Mouse (Mus musculus) heart, embryonic 14.5 days (tissue): ENCODE data around the gene Fev. TPM values are rescaled to one million over a fixed set of nuclear protein-coding genes. Genes with fewer than 3 reads are reported as not detected.

Source experiments
- ATAC-seq: fragments of 200-750 bp; cut with Nextera tagmentation; 2 replicates; pipeline ENCODE4 v1.8.0; 2017; ENCODE audit warnings: low read depth, moderate TSS enrichment; ENCODE audit not compliant: insufficient number of reproducible peaks, insufficient read depth, low FRiP score
- H3K27ac ChIP-seq, 2 experiments: fragments of 200-500 bp in 1 of 2; fragments of 300-500 bp in 1 of 2; sonication (generic) in 1 of 2; replicated peaks in 1 of 2; 2 replicates each; pipeline ENCODE4 v1.5.1; 2012 to 2014; ENCODE audit warnings: low read depth in 2 of 2, low read length in 2 of 2, control low read depth in 1 of 2, mild to moderate bottlenecking in 1 of 2, mixed read lengths in 1 of 2; ENCODE audit not compliant: control insufficient read depth in 1 of 2, insufficient read depth in 1 of 2
- H3K27me3 ChIP-seq: fragments of 300-500 bp; sonication (generic); 2 replicates; pipeline ENCODE4 v1.6.1; 2014; ENCODE audit warnings: mild to moderate bottlenecking, low read length, control low read depth; ENCODE audit not compliant: control insufficient read depth, insufficient read depth
- H3K36me3 ChIP-seq: fragments of 300-500 bp; sonication (generic); 2 replicates; pipeline ENCODE4 v1.6.1; 2014; ENCODE audit warnings: mild to moderate bottlenecking, control low read depth, low read length, mixed read lengths; ENCODE audit not compliant: control insufficient read depth, insufficient read depth
- H3K4me1 ChIP-seq, 2 experiments: fragments of 200-500 bp in 1 of 2; fragments of 300-500 bp in 1 of 2; sonication (generic) in 1 of 2; 2 replicates each; pipeline ENCODE4 v1.6.1; 2012 to 2014; ENCODE audit warnings: low read length in 2 of 2, control low read depth in 1 of 2, mixed read lengths in 1 of 2; ENCODE audit not compliant: control insufficient read depth in 2 of 2, insufficient read depth in 2 of 2
- H3K4me2 ChIP-seq: fragments of 300-500 bp; sonication (generic); 2 replicates; pipeline ENCODE4 v1.6.1; 2014; ENCODE audit warnings: mild to moderate bottlenecking, low read length
- H3K4me3 ChIP-seq, 2 experiments: fragments of 200-500 bp in 1 of 2; fragments of 300-500 bp in 1 of 2; sonication (generic) in 1 of 2; 2 replicates each; pipeline ENCODE4 v1.5.1; 2012 to 2014; ENCODE audit warnings: low read length in 2 of 2, mild to moderate bottlenecking in 2 of 2, control low read depth in 1 of 2, low read depth in 1 of 2, moderate library complexity in 1 of 2; ENCODE audit not compliant: control insufficient read depth in 1 of 2, insufficient read depth in 1 of 2
- H3K9ac ChIP-seq: fragments of 300-500 bp; sonication (generic); 2 replicates; pipeline ENCODE4 v1.6.1; 2014; ENCODE audit warnings: mild to moderate bottlenecking, low read length
- H3K9me3 ChIP-seq: fragments of 300-500 bp; sonication (generic); 2 replicates; pipeline ENCODE4 v1.6.1; 2016; ENCODE audit warnings: low read length, control low read depth; ENCODE audit not compliant: control insufficient read depth
- WGBS: fragments of 180-500 bp; shearing (Covaris S2); extraction: QIAGEN DNeasy Blood & Tissue Kit; methylation state at CpG from one replicate; pipeline ENCODE4 v1.1.7; 2014; 5-methylcytosine and 5-hydroxymethylcytosine counted together
- polyA plus RNA-seq: library from polyadenylated mRNA; unstranded; fragments of >200 nt; fragmentation: Nextera tagmentation; extraction: Ambion mirVana; gene quantifications from 2 replicates; pipeline ENCODE4 v1.2.1, GENCODE M21; 2014

Fev gene
- polyA plus RNA-seq, 1 experiment from 2014 or later, result 1.3 TPM

- no peak for ATAC-seq
- WGBS, result 2% methylated on average over 7 of the region's 7 CpGs
Observed at GRCm38 (mm10) chr1:74856791-74857190, 28.4 kb downstream of the Fev start.

DNA sequence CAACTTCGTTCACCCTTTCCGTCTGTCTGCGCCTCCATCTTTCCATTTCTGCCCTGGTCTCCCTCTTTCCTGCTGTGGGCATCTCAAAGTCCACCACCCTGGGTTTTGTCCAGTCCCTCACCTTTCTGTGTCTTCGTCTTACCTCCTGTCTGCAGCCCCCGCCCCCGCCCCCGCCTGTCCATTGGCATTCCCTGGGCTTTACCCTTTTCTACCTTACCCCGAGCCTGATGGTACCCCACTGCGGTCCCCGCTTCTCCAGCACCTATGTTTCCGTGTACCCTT, 28.8 kb downstream of the Fev start:
- Histone ChIP-seq H3K4me3 (peak overlapping the region in 1 of 2 experiments; percentile 58; a peak in 1 of 4 replicates), H3K9ac (no peak overlapping the region), H3K27ac (no peak overlapping the region), H3K4me1 (peaks cover 10 to 17% of the 10 kb centered on the region in 2 experiments), H3K9me3 (no peaks in the 10 kb centered on the region), H3K27me3 (peaks cover 96% of the 10 kb centered on the region), H3K4me2 (peak overlapping the region; percentile 95; the same call in 1 of the 2 replicates), H3K36me3 (no peaks in the 10 kb centered on the region)
- WGBS, result 2% methylated on average over 10 of the region's 11 CpGs
- ATAC-seq, result no peak

More at GRCm38 (mm10) chr1:74856791-74857190, 28.4 kb downstream of the Fev start:
- Histone ChIP-seq H3K36me3 (no peaks in the 10 kb centered on the region), H3K4me1 (peaks cover 10 to 17% of the 10 kb centered on the region in 2 experiments), H3K4me3 (no peak overlapping the region), H3K27ac (no peak overlapping the region), H3K4me2 (no peak overlapping the region), H3K9me3 (no peaks in the 10 kb centered on the region), H3K9ac (no peak overlapping the region), H3K27me3 (peaks cover 92% of the 10 kb centered on the region)

DNA sequence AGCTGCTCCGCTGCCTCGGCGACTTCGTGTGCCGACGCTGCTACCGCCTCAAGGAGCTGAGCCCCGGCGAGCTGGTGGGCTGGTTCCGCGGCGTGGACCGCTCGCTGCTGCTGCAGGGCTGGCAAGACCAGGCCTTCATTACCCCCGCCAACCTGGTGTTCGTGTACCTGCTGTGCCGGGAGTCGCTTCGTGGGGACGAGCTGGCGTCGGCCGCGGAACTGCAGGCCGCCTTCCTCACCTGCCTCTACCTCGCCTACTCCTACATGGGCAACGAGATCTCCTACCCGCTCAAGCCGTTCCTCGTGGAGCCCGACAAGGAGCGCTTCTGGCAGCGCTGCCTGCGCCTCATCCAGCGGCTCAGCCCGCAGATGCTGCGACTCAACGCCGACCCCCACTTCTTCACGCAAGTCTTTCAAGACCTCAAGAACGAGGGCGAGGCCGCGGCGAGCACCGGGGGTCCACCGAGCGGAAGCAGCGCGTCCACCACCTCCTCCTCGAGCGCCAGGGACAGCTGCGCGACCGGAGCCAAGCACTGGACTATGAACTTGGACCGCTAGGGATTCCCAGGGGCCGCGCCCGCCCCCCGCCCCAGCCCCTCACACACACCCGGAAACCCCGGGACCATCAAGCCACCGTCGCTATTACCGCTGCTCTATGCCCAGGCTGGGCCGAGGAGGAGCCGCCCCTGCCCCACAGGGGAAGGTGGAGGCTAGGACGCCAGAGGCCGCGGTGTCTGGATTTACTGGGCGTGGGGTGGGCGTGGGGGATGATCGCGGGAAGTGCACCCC, 29.4 kb downstream of the Fev start:
- Histone ChIP-seq H3K4me2 (peak overlapping the region; percentile 95), H3K9me3 (no peaks in the 10 kb centered on the region), H3K27me3 (peaks cover 100% of the 10 kb centered on the region), H3K36me3 (no peaks in the 10 kb centered on the region), H3K9ac (peak overlapping the region; percentile 25; the same call in 1 of the 2 replicates), H3K27ac (no peak overlapping the region), H3K4me1 (peaks cover 10 to 17% of the 10 kb centered on the region in 2 experiments), H3K4me3 (peak overlapping the region; percentile 53 to 58; a peak in 3 of 4 replicates)
- WGBS, result 1% methylated on average over 74 of the region's 74 CpGs
- ATAC-seq, result no peak

DNA sequence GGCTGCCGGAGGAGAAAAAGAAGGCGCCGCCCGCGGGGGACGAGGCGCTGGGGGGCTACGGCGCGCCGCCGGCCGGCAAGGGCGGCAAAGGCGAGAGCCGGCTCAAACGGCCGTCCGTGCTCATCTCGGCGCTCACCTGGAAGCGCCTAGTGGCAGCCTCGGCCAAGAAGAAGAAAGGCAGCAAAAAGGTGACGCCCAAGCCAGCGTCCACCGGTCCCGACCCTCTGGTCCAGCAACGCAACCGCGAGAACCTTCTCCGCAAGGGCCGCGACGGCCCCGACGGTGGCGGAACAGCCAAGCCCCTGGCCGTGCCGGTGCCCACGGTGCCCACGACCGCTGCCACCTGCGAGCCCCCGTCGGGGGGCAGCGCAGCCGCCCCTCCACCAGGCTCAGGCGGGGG, 30.1 kb downstream of the Fev start:
- Histone ChIP-seq H3K4me2 (peak overlapping the region; percentile 95), H3K4me1 (peaks cover 10 to 17% of the 10 kb centered on the region in 2 experiments), H3K27me3 (peaks cover 100% of the 10 kb centered on the region), H3K4me3 (peak overlapping the region; percentile 53 to 58), H3K27ac (no peak overlapping the region), H3K9ac (peak overlapping the region; percentile 25; the same call in 1 of the 2 replicates), H3K36me3 (no peaks in the 10 kb centered on the region), H3K9me3 (no peaks in the 10 kb centered on the region)
- under 1% methylated on average over 47 of the region's 48 CpGs for WGBS
- no peak for ATAC-seq

GRCm38 (mm10) chr1:74854306-74855056, 30.7 kb downstream of the Fev start, which contains the start of gene Cdk5r2:
Gene Cdk5r2, plus strand, starts transcription at chr1:74854934.
- Histone ChIP-seq H3K9ac (peak within 1 kb of the TSS; percentile 25; the same call in 1 of the 2 replicates), H3K4me1 (peaks cover 10 to 17% of the 10 kb centered on the region in 2 experiments), H3K27me3 (peaks cover 99% of the 10 kb centered on the region), H3K36me3 (no peaks in the 10 kb centered on the region), H3K4me3 (peak within 1 kb of the TSS; percentile 53 to 58), H3K27ac (no peak within 1 kb of the TSS), H3K4me2 (peak within 1 kb of the TSS; percentile 95), H3K9me3 (no peaks in the 10 kb centered on the region)
- ATAC-seq, result peak; percentile 60
- WGBS, result 2% methylated on average over 28 of the region's 39 CpGs

DNA sequence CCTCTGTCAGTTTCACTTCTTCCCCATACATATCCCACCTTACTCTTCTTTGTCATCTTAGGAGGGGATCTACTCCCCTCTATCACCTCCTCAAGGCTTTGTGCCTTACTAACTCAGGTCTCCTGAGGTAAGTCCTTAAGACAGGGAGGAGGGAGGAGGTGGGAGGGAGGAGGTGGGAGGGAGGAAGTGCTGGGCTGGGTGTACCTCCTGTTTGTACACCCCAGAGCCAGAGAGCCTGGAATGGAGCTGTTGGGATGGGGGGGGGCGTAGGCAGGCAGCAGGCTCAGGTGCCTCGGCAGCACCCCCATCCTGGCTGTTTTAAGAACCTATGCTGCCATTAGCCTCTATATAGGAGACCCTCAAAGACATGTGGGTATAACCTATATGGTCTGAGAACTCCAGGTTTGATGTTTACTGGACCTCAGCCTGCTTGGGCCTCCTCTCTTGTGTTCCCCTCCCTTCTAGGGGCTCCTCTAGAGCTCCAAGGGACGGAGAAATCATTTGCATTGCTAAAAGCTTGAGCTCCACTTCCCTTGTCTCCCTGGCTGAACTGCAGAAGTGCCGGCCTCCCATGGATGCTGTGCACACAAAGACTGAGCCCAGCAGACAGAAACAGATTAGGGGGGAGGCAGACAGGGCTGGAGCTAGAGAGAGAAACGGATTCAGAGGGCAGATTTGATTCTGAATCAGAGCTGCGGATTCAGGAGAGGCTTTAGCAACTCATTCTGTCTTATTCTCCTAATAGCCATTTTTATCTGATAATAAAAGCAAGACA, 34.0 kb downstream of the Fev start:
- H3K4me2 ChIP-seq, result no peak overlapping the region
- no peak overlapping the region for H3K4me3 ChIP-seq
- ATAC-seq, result no peak
- WGBS, result 9% methylated on average over 6 of the region's 6 CpGs
- no peak overlapping the region for H3K9ac ChIP-seq
- peaks cover 5 to 14% of the 10 kb centered on the region in 2 experiments for H3K4me1 ChIP-seq
- H3K27me3 ChIP-seq, result peaks cover 79% of the 10 kb centered on the region
- no peak overlapping the region for H3K27ac ChIP-seq
- no peaks in the 10 kb centered on the region for H3K9me3 ChIP-seq
- no peaks in the 10 kb centered on the region for H3K36me3 ChIP-seq

DNA sequence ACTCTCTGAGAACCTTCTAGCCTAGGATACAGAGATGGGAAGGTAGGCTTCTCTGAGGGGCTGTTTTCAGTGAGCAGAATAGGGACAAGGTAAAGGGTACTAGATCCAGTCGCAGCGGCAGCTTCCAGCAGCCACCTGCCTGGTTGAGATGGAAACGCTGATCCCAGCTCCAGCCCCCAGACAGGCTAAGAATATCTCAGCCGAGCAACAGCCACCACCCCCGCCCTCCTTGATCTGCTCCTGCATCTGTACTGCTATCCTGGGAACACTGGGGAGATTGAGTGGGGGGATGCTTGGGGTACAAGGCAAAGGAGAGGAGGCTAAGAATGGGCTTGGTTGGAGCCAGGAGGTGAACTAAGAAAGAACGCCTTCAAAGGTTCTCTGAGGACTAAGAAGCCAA, 35.0 kb downstream of the Fev start:
- no peak for ATAC-seq
- no peak overlapping the region for H3K9ac ChIP-seq
- H3K27me3 ChIP-seq, result peaks cover 69% of the 10 kb centered on the region
- no peak overlapping the region for H3K27ac ChIP-seq
- peaks cover 5% of the 10 kb centered on the region in 2 experiments; a peak in 3 of 4 replicates for H3K4me1 ChIP-seq
- H3K4me2 ChIP-seq, result no peak overlapping the region
- 8% methylated on average over 6 of the region's 6 CpGs for WGBS
- no peak overlapping the region for H3K4me3 ChIP-seq
- no peaks in the 10 kb centered on the region for H3K36me3 ChIP-seq
- no peaks in the 10 kb centered on the region for H3K9me3 ChIP-seq
